Mouse (Mus musculus) mouse embryonic stem cell (cell line): ENCODE measurements at regions not wholly inside any gene's neighbourhood (a gene's known extent, or its start where the extent isn't known, plus 50 kb on each side); places are given as distances from the start of the nearest gene placed in this dataset.

Experiments used
- in situ Hi-C, 2 experiments: fragments of 300-500 bp; cut with MboI; formaldehyde crosslinking; loops; 1 replicate in 1 of 2; 3 replicates in 1 of 2; pipeline ENCODE4 v1.14.3; 2019 to 2020; ENCODE audit warnings: low sequenced_read_pairs in 2 of 2, low pct_unique_long_range_greater_than_20kb in 1 of 2, mixed read lengths in 1 of 2; ENCODE audit not compliant: unreplicated experiment in 1 of 2

DNA sequence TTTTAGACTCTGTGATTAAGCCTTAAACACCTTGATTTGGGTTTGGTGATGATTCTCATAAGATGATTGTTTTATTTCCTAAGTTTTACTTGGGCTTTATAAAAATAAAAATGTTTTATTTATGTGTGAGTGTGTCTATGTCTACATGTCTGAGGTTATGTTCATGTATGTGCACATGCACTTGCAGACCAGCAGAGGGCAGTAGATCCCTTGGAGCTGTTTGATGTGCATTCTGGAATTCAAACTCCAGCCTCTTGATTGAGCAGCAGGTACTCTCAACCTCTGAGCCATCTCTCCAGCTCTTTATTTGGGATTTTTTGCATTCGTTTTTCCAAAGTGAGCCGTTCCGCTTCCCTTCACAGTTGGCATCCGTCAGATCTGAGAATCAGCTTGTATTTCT lies 161.8 kb upstream of the Mocs1 start:
- in situ Hi-C loops: loop anchor here (5.0 to 10.0 kb wide), 2 partner anchors 136 to 138 kb away; no protein-coding TSS in a partner anchor

- in situ Hi-C loops: loop anchor here (5.0 to 10.0 kb wide), 2 partner anchors 132 to 135 kb away; no protein-coding TSS in a partner anchor
These were observed 158.2 kb upstream of the Mocs1 start for GRCm38 (mm10) chr17:49269943-49270342.

- in situ Hi-C loops: no loop called here
These were observed 155.3 kb upstream of the Mocs1 start for GRCm38 (mm10) chr17:49272661-49273448.

GRCm38 (mm10) chr17:49274936-49275335 lies 153.2 kb upstream of the Mocs1 start:
- in situ Hi-C loops: no loop called here

DNA sequence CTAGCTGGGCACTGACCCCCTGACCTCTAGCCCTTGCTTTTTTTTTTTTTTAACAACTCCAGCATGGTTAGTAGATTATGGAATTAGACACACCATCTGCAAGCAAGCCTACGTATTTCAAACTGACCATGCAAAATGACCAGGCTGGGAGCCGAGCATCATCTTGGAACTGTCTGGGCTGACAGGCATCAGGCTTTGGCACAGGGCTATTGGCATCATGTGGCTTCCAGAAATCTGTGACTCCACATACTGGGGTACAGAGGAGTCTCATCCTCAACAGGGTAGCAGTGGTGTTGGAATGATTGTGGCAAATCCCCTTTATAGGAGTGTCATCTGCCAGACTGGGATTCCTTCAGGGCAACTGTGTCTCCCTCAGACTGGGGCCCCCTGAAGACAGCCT lies 152.7 kb upstream of the Mocs1 start:
- in situ Hi-C loops: no loop called here

DNA sequence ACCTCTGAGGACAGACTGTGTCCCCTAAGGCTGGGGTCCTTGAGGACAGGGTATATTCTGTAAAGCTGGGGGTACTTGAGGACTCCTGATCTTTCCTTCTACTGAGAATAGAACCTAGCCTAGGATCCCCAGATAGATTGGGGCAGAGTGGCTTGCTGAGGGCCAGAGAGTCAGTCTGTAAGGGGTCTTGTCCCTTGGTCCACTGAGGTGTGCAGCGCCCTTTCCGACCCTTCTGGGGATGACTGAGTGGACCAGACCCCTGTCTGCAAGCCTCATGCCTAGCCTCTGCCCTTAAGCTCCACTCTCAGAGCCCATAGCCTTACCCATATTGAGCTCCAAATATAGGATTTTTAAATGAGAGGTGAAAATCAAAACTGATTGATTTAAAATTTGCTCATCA lies 152.2 kb upstream of the Mocs1 start:
- in situ Hi-C loops: no loop called here

- in situ Hi-C loops: no loop called here
These were observed 149.6 kb upstream of the Mocs1 start for GRCm38 (mm10) chr17:49278541-49278940.

DNA sequence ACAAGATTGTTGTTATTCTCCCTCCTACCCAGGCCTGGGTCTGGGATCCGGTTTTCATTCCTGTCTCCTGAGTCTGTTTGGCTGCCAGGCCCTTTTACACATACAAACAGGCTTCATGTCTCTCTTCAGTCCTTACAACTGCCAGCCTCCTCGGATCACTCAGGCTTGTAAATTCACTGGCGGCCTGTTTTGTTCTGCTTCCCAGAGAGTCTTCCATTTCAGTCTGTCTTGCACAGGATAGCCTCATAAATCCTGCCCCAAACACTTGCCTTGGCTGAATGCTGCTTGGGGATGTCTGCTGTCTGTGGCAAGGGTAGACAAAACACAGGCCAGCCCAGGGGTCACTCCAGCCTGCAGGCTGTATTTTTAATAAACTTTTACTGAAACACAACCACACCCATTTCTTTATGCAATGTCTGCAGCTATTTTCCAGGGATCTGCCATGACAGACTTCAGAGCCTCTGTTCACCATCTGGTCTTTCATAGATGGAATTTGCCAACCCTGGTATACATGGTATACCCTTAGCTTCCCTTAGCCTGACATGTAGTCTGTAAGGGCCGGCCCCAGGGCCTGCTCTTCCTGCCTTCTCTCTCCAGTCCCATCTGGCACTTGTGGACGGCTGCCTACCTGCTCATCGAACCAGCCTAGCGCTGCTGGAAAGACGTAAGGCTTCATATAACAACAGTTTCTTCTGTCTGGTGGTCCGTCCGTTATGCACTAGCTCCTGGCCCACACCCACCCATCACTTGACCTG lies 149.0 kb upstream of the Mocs1 start:
- in situ Hi-C loops: no loop called here

GRCm38 (mm10) chr17:49281344-49281743 lies 146.8 kb upstream of the Mocs1 start:
- in situ Hi-C loops: no loop called here

GRCm38 (mm10) chr17:49282498-49282897 lies 145.7 kb upstream of the Mocs1 start:
- in situ Hi-C loops: no loop called here

DNA sequence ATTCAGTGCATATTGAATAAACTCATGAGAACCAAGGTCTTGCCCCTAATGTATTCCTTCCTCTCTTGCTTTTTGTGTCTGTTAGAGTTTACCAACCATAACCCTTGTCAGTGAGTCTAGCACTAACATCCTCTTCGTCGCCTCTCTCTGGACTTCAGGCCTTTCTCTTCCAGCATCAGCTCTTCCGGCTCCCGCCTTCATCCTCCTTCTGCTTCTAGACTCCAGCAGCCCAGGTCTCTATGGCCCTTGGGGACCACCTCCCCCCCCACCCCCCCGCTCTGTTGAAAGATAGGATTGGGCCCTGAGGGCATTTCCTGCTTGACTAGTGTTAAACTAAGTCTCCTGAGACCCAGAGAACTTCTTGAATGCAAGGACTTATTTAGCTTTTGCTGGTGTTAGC lies 144.7 kb upstream of the Mocs1 start:
- in situ Hi-C loops: no loop called here

GRCm38 (mm10) chr17:49291636-49292035 lies 136.5 kb upstream of the Mocs1 start:
- in situ Hi-C loops: no loop called here

- in situ Hi-C loops: no loop called here
These were observed 123.7 kb upstream of the Mocs1 start for GRCm38 (mm10) chr17:49304461-49304860.

GRCm38 (mm10) chr17:49305116-49305515 lies 123.0 kb upstream of the Mocs1 start:
- in situ Hi-C loops: no loop called here

GRCm38 (mm10) chr17:49309079-49309478 lies 119.1 kb upstream of the Mocs1 start:
- in situ Hi-C loops: no loop called here

GRCm38 (mm10) chr17:49314196-49314595 lies 114.0 kb upstream of the Mocs1 start:
- in situ Hi-C loops: no loop called here

DNA sequence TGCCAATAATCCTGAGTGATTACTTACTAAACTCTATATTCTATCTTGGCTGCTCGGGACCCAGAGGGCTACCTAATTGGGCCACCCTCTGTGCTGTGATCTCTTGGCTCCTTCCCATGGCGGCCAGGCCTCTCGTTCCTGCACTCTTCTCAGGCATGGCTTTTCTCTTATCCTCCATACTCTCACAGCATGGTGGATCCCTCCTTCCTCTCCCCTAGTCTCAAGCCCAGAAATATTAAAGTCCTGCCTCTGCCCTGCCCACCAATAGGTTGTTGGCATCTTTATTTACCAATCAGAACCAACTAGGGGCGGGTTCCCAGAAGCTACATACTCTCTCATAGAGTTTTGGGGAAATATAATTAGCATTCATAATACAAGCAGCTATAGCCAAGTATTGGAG lies 100.6 kb upstream of the Mocs1 start:
- in situ Hi-C loops: no loop called here

GRCm38 (mm10) chr17:49335318-49335717 lies 92.8 kb upstream of the Mocs1 start:
- in situ Hi-C loops: no loop called here

- in situ Hi-C loops: no loop called here
These were observed 90.3 kb upstream of the Mocs1 start for GRCm38 (mm10) chr17:49337881-49338280.

DNA sequence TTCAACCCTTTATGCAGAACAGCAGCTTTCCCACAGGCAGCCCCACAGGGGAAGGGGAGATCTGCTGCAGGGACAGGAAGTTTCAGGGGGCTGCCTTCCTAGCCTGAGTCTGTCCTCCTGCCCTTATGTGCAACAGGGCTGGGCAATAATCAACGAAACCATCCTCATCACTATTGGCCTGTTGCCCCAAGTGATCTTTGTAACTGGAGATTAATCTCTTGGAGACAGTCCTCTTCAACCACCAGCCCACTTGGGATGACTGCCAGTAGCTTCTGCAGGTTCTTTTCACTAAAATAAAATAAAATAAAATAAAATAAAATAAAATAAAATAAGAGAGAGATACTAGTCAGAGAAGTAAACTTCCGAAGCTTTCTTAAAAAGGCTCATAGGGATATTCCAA lies 85.5 kb upstream of the Mocs1 start:
- in situ Hi-C loops: no loop called here
